Mouse (Mus musculus) layer of hippocampus, adult 8-10 months (tissue): ENCODE measurements around the gene Spag6. TPM values are rescaled to one million over a fixed set of nuclear protein-coding genes. Genes with fewer than 3 reads are reported as not detected.

Experiments used
- total RNA-seq, 4 experiments: library from RNA; stranded (reverse); gene quantifications; 2 replicates each; pipeline ENCODE4 v1.2.4; 2022

Spag6 gene
- total RNA-seq, 4 experiments from 2014 or later = 8.6 to 12.0 (median 9.5) TPM

Other genes starting within 250 kb of the Spag6 start
- gene Commd3, start 21.6 kb upstream of the Spag6 start, total RNA-seq = 10 to 100 TPM; 94.2 to 98.6 (median 97.3) TPM
- gene Bmi1, start 17.0 kb upstream of the Spag6 start, total RNA-seq = 10 to 100 TPM; 55.9 to 66.7 (median 60.8) TPM